Mouse (Mus musculus) layer of hippocampus, postnatal 25 days (tissue): ENCODE results near the gene Krt12. TPM values are rescaled to one million over a fixed set of nuclear protein-coding genes. Genes with fewer than 3 reads are reported as not detected.

Experiments used
- DNase-seq, 2 experiments: peaks; one replicate each; pipeline ENCODE4 v3.0.0; 2022; ENCODE audit warnings: mixed read lengths in 2 of 2, low spot score in 1 of 2; ENCODE audit errors: extremely low spot score in 1 of 2
- total RNA-seq, 2 experiments: library from RNA; stranded (reverse); gene quantifications; 2 replicates each; pipeline ENCODE4 v1.2.3; 2021

Krt12 gene
- 1 to 10 TPM in 1 of 2 experiments, under 1 TPM in 1; 0.89 to 1.4 TPM for total RNA-seq

DNA sequence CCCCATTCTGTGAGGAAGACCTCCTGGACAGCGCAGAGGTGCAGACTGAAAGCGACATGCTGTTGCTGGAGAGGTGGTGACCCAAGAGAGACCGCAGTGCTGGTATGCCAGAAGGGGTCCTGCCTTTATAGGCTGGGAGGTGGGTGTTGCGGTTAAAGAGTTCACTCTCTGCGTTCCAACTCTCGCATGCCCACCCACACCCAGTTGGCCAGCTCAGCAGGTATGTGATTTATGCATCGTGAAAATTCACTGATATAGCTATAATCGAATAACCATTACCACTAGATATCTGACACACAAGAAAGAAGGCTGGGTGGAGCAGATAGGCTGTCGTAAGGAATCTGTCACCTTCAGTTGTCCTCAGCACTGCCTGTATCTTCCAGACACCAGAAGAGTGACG lies at the start of gene Krt12:
Krt12 (minus strand) TSS at position 101 of the 400 bp plus-strand sequence.
- no peak for DNase-seq

GRCm38 (mm10) chr11:99469228-99469627 lies 47.2 kb upstream of the Krt12 start:
- DNase-seq = no peak

DNA sequence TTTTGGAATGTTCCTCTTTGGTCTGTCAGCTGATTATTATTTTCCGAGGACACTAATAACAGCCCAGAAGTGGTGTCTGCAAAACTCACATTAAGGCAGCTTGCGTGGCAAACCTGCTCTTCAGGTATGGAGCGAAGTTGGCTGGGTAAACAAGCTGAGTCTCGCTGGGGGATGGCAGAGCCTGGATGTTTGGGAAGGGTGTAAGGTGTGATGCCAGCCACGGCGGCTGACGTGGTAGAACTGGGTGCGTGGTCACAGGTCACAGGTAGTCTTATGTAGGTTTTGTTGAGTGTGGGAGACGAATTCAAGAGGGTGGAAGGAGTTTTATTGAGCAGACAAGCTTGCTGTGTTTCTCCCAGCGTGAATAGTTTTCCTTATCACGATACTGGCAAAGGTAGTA lies 46.5 kb upstream of the Krt12 start:
- DNase-seq = no peak

DNA sequence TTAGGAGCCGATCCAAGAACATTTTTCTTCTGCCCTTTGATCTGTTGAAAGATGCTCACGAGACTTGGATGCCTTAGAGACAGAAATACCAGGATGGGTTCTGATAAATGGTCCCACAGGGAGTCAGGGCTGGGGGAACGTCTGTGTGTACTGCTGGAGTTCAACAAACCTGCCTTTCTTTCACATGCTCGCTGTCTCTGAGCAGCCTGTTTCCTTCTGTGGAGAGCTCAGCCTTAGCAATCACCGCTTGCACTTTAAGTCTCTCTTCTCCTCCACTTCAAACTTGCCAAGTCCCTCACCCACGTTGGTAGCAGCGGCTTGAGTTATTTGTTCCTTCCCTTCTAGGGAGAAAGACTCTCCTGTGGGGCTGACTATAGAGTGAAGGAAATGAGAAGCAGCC lies 44.3 kb upstream of the Krt12 start:
- no peak for DNase-seq

- peak; percentile 82 to 97 for DNase-seq
Observed at GRCm38 (mm10) chr11:99464836-99465235, 42.8 kb upstream of the Krt12 start.

- peak; percentile 51 to 86 for DNase-seq
Observed at GRCm38 (mm10) chr11:99463155-99463554, 41.1 kb upstream of the Krt12 start.

- DNase-seq = no peak
Observed at GRCm38 (mm10) chr11:99461736-99462135, 39.7 kb upstream of the Krt12 start.

- no peak for DNase-seq
Observed at GRCm38 (mm10) chr11:99458887-99459286, 36.8 kb upstream of the Krt12 start.

DNA sequence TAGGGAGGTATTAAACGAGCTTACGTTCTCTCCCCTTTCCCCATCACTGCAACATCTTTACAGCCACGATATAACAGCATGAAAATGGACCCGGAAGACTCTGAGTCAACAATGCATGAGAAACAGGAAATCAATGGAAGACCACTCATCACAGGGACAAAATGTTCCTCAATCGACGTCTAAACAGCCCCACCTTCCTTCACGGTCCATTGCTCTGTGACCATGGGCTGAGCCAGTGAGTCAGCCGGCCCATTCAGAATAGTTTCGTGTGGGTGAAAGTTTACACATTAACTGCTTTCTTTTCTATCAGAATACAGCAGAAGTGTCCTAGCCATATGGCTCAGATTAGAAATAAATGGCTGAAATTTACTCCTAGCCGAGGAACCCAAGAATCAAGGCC lies 32.7 kb upstream of the Krt12 start:
- DNase-seq = no peak

DNA sequence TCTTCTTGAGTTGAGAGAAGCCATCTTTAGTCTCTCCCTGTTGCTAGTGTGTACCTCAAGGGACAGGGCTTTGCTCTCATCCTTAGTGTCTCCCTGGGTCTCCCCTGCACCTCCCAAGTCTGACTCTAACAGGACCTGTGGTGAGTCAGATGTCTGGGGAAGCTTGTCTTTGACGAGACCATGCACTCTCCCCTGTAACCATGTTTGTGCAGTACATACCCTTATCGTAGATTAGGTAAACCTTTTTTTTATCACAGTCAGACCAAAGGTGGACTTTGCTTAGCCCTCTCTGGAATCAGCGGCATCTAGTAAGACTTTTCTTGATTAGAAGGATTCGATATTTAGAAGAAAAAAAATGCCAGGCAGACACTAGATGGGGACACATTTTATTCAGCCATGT lies 32.0 kb upstream of the Krt12 start:
- no peak for DNase-seq

DNA sequence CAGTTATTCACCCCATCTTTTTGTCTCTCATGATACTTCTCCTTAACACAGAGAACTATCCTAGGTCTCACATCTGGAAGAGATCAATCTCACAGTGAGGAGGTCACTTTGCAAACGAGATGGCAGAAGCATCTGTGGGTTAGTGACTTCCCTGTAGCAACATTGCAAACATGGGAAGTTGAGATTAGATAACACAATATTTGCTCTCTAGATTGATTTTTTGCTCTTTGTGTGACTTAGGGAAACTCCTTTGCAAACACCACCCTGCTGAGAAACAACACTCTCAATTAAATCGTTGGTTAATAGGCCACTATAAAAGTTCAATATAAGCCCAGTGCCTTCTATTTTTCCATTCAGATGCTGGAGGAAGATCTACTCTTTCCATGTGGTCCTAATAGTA lies 26.7 kb upstream of the Krt12 start:
- DNase-seq = no peak

GRCm38 (mm10) chr11:99441220-99441619 lies 19.2 kb upstream of the Krt12 start:
- no peak for DNase-seq

- no peak for DNase-seq
Observed at GRCm38 (mm10) chr11:99439465-99439864, 17.4 kb upstream of the Krt12 start.

GRCm38 (mm10) chr11:99437972-99438371 lies 15.9 kb upstream of the Krt12 start, which contains the start of gene Krt20:
Krt20 (minus strand) TSS chr11:99438150.
- no peak for DNase-seq

GRCm38 (mm10) chr11:99436625-99437024 lies 14.6 kb upstream of the Krt12 start:
- no peak for DNase-seq

- DNase-seq = peak in 1 of 2 experiments; percentile 16
Observed at GRCm38 (mm10) chr11:99430670-99431069, 8.6 kb upstream of the Krt12 start.

DNA sequence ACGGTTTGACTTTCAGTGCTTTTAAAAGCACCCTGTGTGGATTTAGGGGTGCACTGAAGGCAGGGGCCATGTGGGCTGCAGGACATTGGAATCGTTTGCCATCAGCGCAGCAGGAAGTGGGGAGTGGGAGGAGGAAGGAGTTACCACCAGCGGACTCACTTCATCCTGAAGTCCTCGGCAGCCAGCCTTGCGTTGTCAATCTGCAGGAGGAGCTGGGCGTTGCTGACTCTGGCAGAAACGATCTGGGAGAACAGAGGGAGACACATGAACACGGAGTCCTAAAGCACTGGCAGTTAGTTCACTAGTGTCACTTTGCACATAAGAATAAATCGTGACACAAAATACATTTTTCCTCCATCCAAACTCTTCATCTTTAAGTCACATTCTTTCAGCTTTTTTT lies 1.5 kb downstream of the Krt12 start:
- no peak for DNase-seq

GRCm38 (mm10) chr11:99417819-99418218 lies 4.2 kb downstream of the Krt12 start:
- no peak for DNase-seq

- no peak for DNase-seq
Observed at GRCm38 (mm10) chr11:99416902-99417301, 5.2 kb downstream of the Krt12 start.

GRCm38 (mm10) chr11:99414463-99415147 lies 7.5 kb downstream of the Krt12 start:
- no peak for DNase-seq

- peak in 1 of 2 experiments; percentile 59 for DNase-seq
Observed at GRCm38 (mm10) chr11:99413247-99413646, 8.8 kb downstream of the Krt12 start.

DNA sequence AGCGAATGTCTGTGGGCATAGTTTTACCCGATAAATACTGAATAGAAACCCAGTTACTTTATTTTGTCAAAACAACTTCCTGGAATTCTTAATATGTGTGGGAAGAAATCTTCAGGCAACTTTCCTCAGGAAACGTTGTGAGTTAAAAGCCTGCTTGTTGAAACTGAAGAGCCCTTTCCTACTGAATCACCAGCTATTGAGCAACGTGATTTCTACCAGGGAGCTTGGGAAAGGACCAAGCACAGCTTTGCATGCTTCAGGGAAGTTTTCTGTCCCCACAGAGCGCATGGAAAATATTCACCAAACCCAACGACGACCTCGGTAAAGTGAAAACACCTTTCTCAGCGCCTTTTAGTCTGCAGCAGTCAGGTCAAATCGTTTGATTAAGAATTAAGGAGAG lies 15.9 kb downstream of the Krt12 start:
- no peak for DNase-seq
